Mouse (Mus musculus): ENCODE results near the gene Tmed4. TPM values are rescaled to one million over a fixed set of nuclear protein-coding genes. Genes with fewer than 3 reads are reported as not detected.

Tmed4 gene
- polyA plus RNA-seq, 1 experiment: not detected

DNA sequence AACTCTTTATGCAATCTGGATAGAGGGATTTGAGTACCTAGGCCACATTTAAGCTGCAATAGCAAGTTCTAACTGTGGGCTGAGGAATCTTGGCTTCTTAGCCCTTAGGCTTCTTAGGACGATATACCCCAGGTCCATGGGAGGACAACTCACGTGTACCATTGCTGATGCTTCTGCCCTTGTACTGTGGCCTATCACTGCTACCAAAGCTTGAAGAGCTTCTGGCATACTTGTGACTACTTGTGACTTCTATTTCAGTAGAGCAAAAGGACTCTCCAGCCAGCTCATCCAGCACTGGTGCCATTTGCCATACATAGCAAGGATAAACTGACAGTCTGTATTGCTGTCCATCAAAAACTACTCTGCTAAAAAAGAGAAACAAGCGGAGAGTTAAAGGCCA lies 15.5 kb upstream of the Tmed4 start:
- H3K4me1 ChIP-seq (ENCODE audit: control insufficient read depth, insufficient read depth, low read length): no peaks in the 10 kb centered on the region
- TF ChIP-seq CTCF (IDR thresholded peaks at IDR 0.05; ENCODE audit: insufficient read depth, low read depth, low read length): no peak
- TF ChIP-seq POLR2A (IDR thresholded peaks at IDR 0.05; ENCODE audit: insufficient read depth, low read depth, low read length): no peak
- WGBS: 96% methylated on average over 3 of the region's 3 CpGs
- no peak overlapping the region for H3K27ac ChIP-seq (ENCODE audit: insufficient read depth, low read depth, low read length)
- H3K4me3 ChIP-seq (ENCODE audit: insufficient read depth, low read depth, low read length): no peak overlapping the region

- TF ChIP-seq CTCF (IDR thresholded peaks at IDR 0.05; ENCODE audit: insufficient read depth, low read depth, low read length): no peak
- no peak for TF ChIP-seq POLR2A (IDR thresholded peaks at IDR 0.05; ENCODE audit: insufficient read depth, low read depth, low read length)
- H3K27ac ChIP-seq (ENCODE audit: insufficient read depth, low read depth, low read length): no peak overlapping the region
- no peak overlapping the region for H3K4me3 ChIP-seq (ENCODE audit: insufficient read depth, low read depth, low read length)
- 54% methylated on average over 3 of the region's 3 CpGs for WGBS
- H3K4me1 ChIP-seq (ENCODE audit: control insufficient read depth, insufficient read depth, low read length): 0 out of 2 replicates have a peak, but pooled peaks cover 2% of the 10 kb centered on the region
Measured at GRCm38 (mm10) chr11:6282940-6283339, 8.3 kb upstream of the Tmed4 start.

GRCm38 (mm10) chr11:6276466-6276865 lies 1.8 kb upstream of the Tmed4 start:
- Histone ChIP-seq H3K27ac (ENCODE audit: insufficient read depth, low read depth, low read length) (no peak overlapping the region), H3K4me3 (ENCODE audit: insufficient read depth, low read depth, low read length) (no peak overlapping the region), H3K4me1 (ENCODE audit: control insufficient read depth, insufficient read depth, low read length) (peaks cover 5% of the 10 kb centered on the region; the same call in 1 of the 2 replicates)
- no peak for TF ChIP-seq POLR2A (IDR thresholded peaks at IDR 0.05; ENCODE audit: insufficient read depth, low read depth, low read length)
- no peak for TF ChIP-seq CTCF (IDR thresholded peaks at IDR 0.05; ENCODE audit: insufficient read depth, low read depth, low read length)
- 59% methylated on average over 3 of the region's 3 CpGs for WGBS

GRCm38 (mm10) chr11:6275094-6275484 lies 419 bp upstream of the Tmed4 start:
- WGBS: 19% methylated on average over 7 of the region's 7 CpGs
- TF ChIP-seq CTCF (IDR thresholded peaks at IDR 0.05; ENCODE audit: insufficient read depth, low read depth, low read length) (no peak), POLR2A (IDR thresholded peaks at IDR 0.05; ENCODE audit: insufficient read depth, low read depth, low read length) (no peak)
- H3K27ac ChIP-seq (ENCODE audit: insufficient read depth, low read depth, low read length): peak overlapping the region; percentile 68
- H3K4me1 ChIP-seq (ENCODE audit: control insufficient read depth, insufficient read depth, low read length): peaks cover 5% of the 10 kb centered on the region; the same call in 1 of the 2 replicates
- peak overlapping the region; percentile 84 for H3K4me3 ChIP-seq (ENCODE audit: insufficient read depth, low read depth, low read length)

- Histone ChIP-seq H3K27ac (ENCODE audit: insufficient read depth, low read depth, low read length) (no peak overlapping the region), H3K4me3 (ENCODE audit: insufficient read depth, low read depth, low read length) (peak overlapping the region; percentile 84), H3K4me1 (ENCODE audit: control insufficient read depth, insufficient read depth, low read length) (peaks cover 5% of the 10 kb centered on the region; the same call in 1 of the 2 replicates)
- TF ChIP-seq CTCF (IDR thresholded peaks at IDR 0.05; ENCODE audit: insufficient read depth, low read depth, low read length) (no peak), POLR2A (IDR thresholded peaks at IDR 0.05; ENCODE audit: insufficient read depth, low read depth, low read length) (no peak)
- 16% methylated on average over 11 of the region's 11 CpGs for WGBS
Measured at GRCm38 (mm10) chr11:6273607-6274006, 1.1 kb downstream of the Tmed4 start.

GRCm38 (mm10) chr11:6267320-6268254 lies 7.1 kb downstream of the Tmed4 start, which contains the start of gene Ddx56:
Gene Ddx56 (minus strand): TSS chr11:6267772.
- Histone ChIP-seq H3K4me3 (ENCODE audit: insufficient read depth, low read depth, low read length) (peak within 1 kb of the TSS; percentile 82), H3K4me1 (ENCODE audit: control insufficient read depth, insufficient read depth, low read length) (peaks cover 7% of the 10 kb centered on the region), H3K27ac (ENCODE audit: insufficient read depth, low read depth, low read length) (peak within 1 kb of the TSS; percentile 99)
- WGBS: under 1% methylated on average over 50 of the region's 50 CpGs
- TF ChIP-seq CTCF (IDR thresholded peaks at IDR 0.05; ENCODE audit: insufficient read depth, low read depth, low read length) (no peak), POLR2A (IDR thresholded peaks at IDR 0.05; ENCODE audit: insufficient read depth, low read depth, low read length) (peak; percentile 83)

GRCm38 (mm10) chr11:6266621-6267020 lies 8.0 kb downstream of the Tmed4 start:
- 63% methylated on average over 9 of the region's 9 CpGs for WGBS
- Histone ChIP-seq H3K4me1 (ENCODE audit: control insufficient read depth, insufficient read depth, low read length) (peaks cover 7% of the 10 kb centered on the region), H3K27ac (ENCODE audit: insufficient read depth, low read depth, low read length) (no peak overlapping the region), H3K4me3 (ENCODE audit: insufficient read depth, low read depth, low read length) (peak overlapping the region; percentile 82)
- TF ChIP-seq CTCF (IDR thresholded peaks at IDR 0.05; ENCODE audit: insufficient read depth, low read depth, low read length): no peak
- no peak for TF ChIP-seq POLR2A (IDR thresholded peaks at IDR 0.05; ENCODE audit: insufficient read depth, low read depth, low read length)

- 72% methylated on average over 10 of the region's 10 CpGs for WGBS
- H3K27ac ChIP-seq (ENCODE audit: insufficient read depth, low read depth, low read length): no peak overlapping the region
- peak; percentile 53; the same call in 1 of the 2 replicates for TF ChIP-seq CTCF (IDR thresholded peaks at IDR 0.05; ENCODE audit: insufficient read depth, low read depth, low read length)
- TF ChIP-seq POLR2A (IDR thresholded peaks at IDR 0.05; ENCODE audit: insufficient read depth, low read depth, low read length): no peak
Measured at GRCm38 (mm10) chr11:6261434-6262082, 13.1 kb downstream of the Tmed4 start.

GRCm38 (mm10) chr11:6259413-6259812 lies 15.3 kb downstream of the Tmed4 start:
- 92% methylated on average over 7 of the region's 7 CpGs for WGBS
- H3K4me3 ChIP-seq (ENCODE audit: insufficient read depth, low read depth, low read length): no peak overlapping the region
- no peak overlapping the region for H3K27ac ChIP-seq (ENCODE audit: insufficient read depth, low read depth, low read length)
- no peaks in the 10 kb centered on the region for H3K4me1 ChIP-seq (ENCODE audit: control insufficient read depth, insufficient read depth, low read length)
- TF ChIP-seq POLR2A (IDR thresholded peaks at IDR 0.05; ENCODE audit: insufficient read depth, low read depth, low read length) (no peak), CTCF (IDR thresholded peaks at IDR 0.05; ENCODE audit: insufficient read depth, low read depth, low read length) (no peak)

More at GRCm38 (mm10) chr11:6261434-6262082, 13.1 kb downstream of the Tmed4 start:
- Histone ChIP-seq H3K4me1 (ENCODE audit: control insufficient read depth, insufficient read depth, low read length) (peaks cover 4% of the 10 kb centered on the region), H3K4me3 (ENCODE audit: insufficient read depth, low read depth, low read length) (no peak overlapping the region)
